Mouse (Mus musculus) CH12.LX (cell line): Measurements from ENCODE around the gene Celf2. TPM values are rescaled to one million over a fixed set of nuclear protein-coding genes. Genes with fewer than 3 reads are reported as not detected.

Experiments
- DNase-seq: peaks from one replicate; pipeline ENCODE4 v3.0.0-alpha.2; 2013; ENCODE audit errors: extremely low read depth
- H3K27ac ChIP-seq: 2 replicates; pipeline ENCODE4 v1.5.1; 2012; ENCODE audit warnings: low read depth, mild to moderate bottlenecking, control low read depth, moderate library complexity; ENCODE audit not compliant: insufficient read depth
- H3K27me3 ChIP-seq: replicated peaks from 2 replicates; pipeline ENCODE3; 2012; ENCODE audit warnings: inconsistent platforms
- H3K36me3 ChIP-seq, 2 experiments: replicated peaks in 1 of 2; 2 replicates each; pipeline versions ENCODE3 to v1.6.1; 2012; ENCODE audit warnings: inconsistent platforms in 1 of 2, low read length in 1 of 2, mild to moderate bottlenecking in 1 of 2, mixed read lengths in 1 of 2, moderate library complexity in 1 of 2; ENCODE audit not compliant: control insufficient read depth in 1 of 2, insufficient read depth in 1 of 2
- H3K4me1 ChIP-seq, 2 experiments: 2 replicates each; pipeline ENCODE4 v1.6.1; 2012; ENCODE audit warnings: inconsistent platforms in 1 of 2, moderate library complexity in 1 of 2; ENCODE audit not compliant: insufficient read depth in 2 of 2, control insufficient read depth in 1 of 2
- H3K4me2 ChIP-seq: 2 replicates; pipeline ENCODE4 v1.6.1; 2012; ENCODE audit warnings: low read depth, mild to moderate bottlenecking, control low read depth; ENCODE audit not compliant: poor library complexity, insufficient read depth, severe bottlenecking
- H3K4me3 ChIP-seq, 3 experiments: fragments of 150-350 bp in 1 of 3; sonication (generic) in 1 of 3; replicated peaks in 1 of 3; 2 replicates each; pipeline versions ENCODE3 to v1.5.1; 2011 to 2012; ENCODE audit warnings: low read depth in 2 of 3, low read length in 2 of 3, mild to moderate bottlenecking in 2 of 3, moderate library complexity in 2 of 3, control low read depth in 1 of 3, improper control_type of control experiment in 1 of 3, inconsistent platforms in 1 of 3, mixed read lengths in 1 of 3; ENCODE audit not compliant: poor library complexity in 1 of 3
- H3K79me2 ChIP-seq: replicated peaks from 2 replicates; pipeline ENCODE4 v1.6.1; 2012; ENCODE audit warnings: mild to moderate bottlenecking, moderate library complexity; ENCODE audit not compliant: control insufficient read depth, poor library complexity, insufficient read depth, severe bottlenecking; ENCODE audit errors: extremely low read depth
- H3K9ac ChIP-seq: 2 replicates; pipeline ENCODE4 v1.6.1; 2012; ENCODE audit warnings: low read depth, mild to moderate bottlenecking, control low read depth, moderate library complexity; ENCODE audit not compliant: insufficient read depth
- H3K9me3 ChIP-seq: replicated peaks from 2 replicates; pipeline ENCODE3; 2012; ENCODE audit warnings: low read length, inconsistent platforms, mixed read lengths
- BHLHE40 ChIP-seq: IDR thresholded peaks from 2 replicates; pipeline ENCODE4 v1.6.1; 2011; ENCODE audit warnings: mild to moderate bottlenecking, low read depth, low read length, improper control_type of control experiment
- CHD1 ChIP-seq: IDR thresholded peaks from 2 replicates; pipeline ENCODE4 v1.6.1; 2012; ENCODE audit warnings: low read depth, low read length, improper control_type of control experiment, inconsistent platforms
- CHD2 ChIP-seq: IDR thresholded peaks from 2 replicates; pipeline ENCODE4 v1.6.1; 2011; ENCODE audit warnings: low read length, improper control_type of control experiment
- CTCF ChIP-seq, 2 experiments: IDR thresholded peaks in 1 of 2; conservative IDR thresholded peaks in 1 of 2; 2 replicates each; pipeline ENCODE4 v1.5.1; 2011 to 2012; ENCODE audit warnings: low read depth in 2 of 2, low read length in 2 of 2, improper control_type of control experiment in 1 of 2, inconsistent platforms in 1 of 2, mild to moderate bottlenecking in 1 of 2, moderate library complexity in 1 of 2
- E2F4 ChIP-seq: IDR thresholded peaks from 2 replicates; pipeline ENCODE4 v1.6.1; 2011; ENCODE audit warnings: low read depth, low read length, improper control_type of control experiment; ENCODE audit not compliant: insufficient replicate concordance
- ELF1 ChIP-seq: IDR thresholded peaks from 2 replicates; pipeline ENCODE4 v1.6.1; 2014; ENCODE audit warnings: low read depth, mild to moderate bottlenecking, inconsistent platforms, low read length, improper control_type of control experiment
- EP300 ChIP-seq: IDR thresholded peaks from 2 replicates; pipeline ENCODE4 v1.6.1; 2011; ENCODE audit warnings: low read length, improper control_type of control experiment
- ETS1 ChIP-seq: conservative IDR thresholded peaks from 2 replicates; pipeline ENCODE4 v1.6.1; 2012; ENCODE audit warnings: low read depth, mild to moderate bottlenecking, inconsistent platforms, low read length, improper control_type of control experiment, moderate library complexity
- GABPA ChIP-seq: IDR thresholded peaks from 2 replicates; pipeline ENCODE4 v1.6.1; 2012; ENCODE audit warnings: low read depth, low read length, improper control_type of control experiment, inconsistent platforms; ENCODE audit not compliant: insufficient replicate concordance
- HCFC1 ChIP-seq: IDR thresholded peaks from 2 replicates; pipeline ENCODE4 v1.6.1; 2012; ENCODE audit warnings: low read depth, mild to moderate bottlenecking, inconsistent platforms, low read length, improper control_type of control experiment
- IRF4 ChIP-seq: IDR thresholded peaks from 2 replicates; pipeline ENCODE4 v1.6.1; 2014; ENCODE audit warnings: low read depth, mild to moderate bottlenecking, inconsistent platforms, low read length, improper control_type of control experiment
- JUN ChIP-seq: IDR thresholded peaks from 2 replicates; pipeline ENCODE4 v1.6.1; 2011; ENCODE audit warnings: low read depth, mild to moderate bottlenecking, low read length, improper control_type of control experiment, moderate library complexity; ENCODE audit not compliant: insufficient read depth
- JUND ChIP-seq: conservative IDR thresholded peaks from 2 replicates; pipeline ENCODE4 v1.6.1; 2011; ENCODE audit warnings: low read depth, low read length, improper control_type of control experiment
- KAT2A ChIP-seq: IDR thresholded peaks from 2 replicates; pipeline ENCODE4 v1.6.1; 2012; ENCODE audit warnings: low read length, improper control_type of control experiment, inconsistent platforms; ENCODE audit not compliant: insufficient replicate concordance
- MAFK ChIP-seq: IDR thresholded peaks from 2 replicates; pipeline ENCODE4 v1.6.1; 2011; ENCODE audit warnings: low read length, improper control_type of control experiment; ENCODE audit not compliant: insufficient replicate concordance
- MAX ChIP-seq: IDR thresholded peaks from 2 replicates; pipeline ENCODE4 v1.6.1; 2011; ENCODE audit warnings: low read length, improper control_type of control experiment
- MAZ ChIP-seq: IDR thresholded peaks from 2 replicates; pipeline ENCODE4 v1.6.1; 2012; ENCODE audit warnings: low read depth, mild to moderate bottlenecking, inconsistent platforms, low read length, improper control_type of control experiment, moderate library complexity
- MEF2A ChIP-seq: IDR thresholded peaks from 2 replicates; pipeline ENCODE4 v1.6.1; 2014; ENCODE audit warnings: low read depth, mild to moderate bottlenecking, inconsistent platforms, low read length, improper control_type of control experiment, borderline replicate concordance
- MXI1 ChIP-seq: IDR thresholded peaks from 2 replicates; pipeline ENCODE4 v1.6.1; 2011; ENCODE audit warnings: mild to moderate bottlenecking, low read depth, low read length, improper control_type of control experiment
- MYC ChIP-seq: IDR thresholded peaks from 2 replicates; pipeline ENCODE4 v1.6.1; 2011; ENCODE audit warnings: low read depth, mild to moderate bottlenecking, improper control_type of control experiment, low read length
- NELFE ChIP-seq: IDR thresholded peaks from 2 replicates; pipeline ENCODE4 v1.6.1; 2011; ENCODE audit warnings: low read depth, low read length, improper control_type of control experiment
- NRF1 ChIP-seq: IDR thresholded peaks from 2 replicates; pipeline ENCODE4 v1.6.1; 2014; ENCODE audit warnings: low read depth, mild to moderate bottlenecking, inconsistent platforms, low read length, improper control_type of control experiment, moderate library complexity
- PAX5 ChIP-seq: IDR thresholded peaks from 2 replicates; pipeline ENCODE4 v1.6.1; 2012; ENCODE audit warnings: low read length, inconsistent platforms, mixed read lengths
- POLR2A ChIP-seq: IDR thresholded peaks from 2 replicates; pipeline ENCODE4 v1.6.1; 2011; ENCODE audit warnings: low read depth, mild to moderate bottlenecking, improper control_type of control experiment, low read length
- POLR2AphosphoS2 ChIP-seq: IDR thresholded peaks from 2 replicates; pipeline ENCODE4 v1.6.1; 2011; ENCODE audit warnings: low read depth, low read length, improper control_type of control experiment
- RAD21 ChIP-seq: IDR thresholded peaks from 2 replicates; pipeline ENCODE4 v1.6.1; 2011; ENCODE audit warnings: low read depth, mild to moderate bottlenecking, low read length, improper control_type of control experiment, moderate library complexity
- RCOR1 ChIP-seq: conservative IDR thresholded peaks from 2 replicates; pipeline ENCODE4 v1.6.1; 2012; ENCODE audit warnings: low read depth, mild to moderate bottlenecking, inconsistent platforms, low read length, improper control_type of control experiment
- SIN3A ChIP-seq: IDR thresholded peaks from 2 replicates; pipeline ENCODE4 v1.6.1; 2012; ENCODE audit warnings: low read length, improper control_type of control experiment, inconsistent platforms
- SMC3 ChIP-seq: IDR thresholded peaks from 2 replicates; pipeline ENCODE4 v1.6.1; 2011; ENCODE audit warnings: low read depth, low read length, improper control_type of control experiment
- TBP ChIP-seq: conservative IDR thresholded peaks from 2 replicates; pipeline ENCODE4 v1.6.1; 2011; ENCODE audit warnings: low read depth, low read length, improper control_type of control experiment
- TCF12 ChIP-seq: IDR thresholded peaks from 2 replicates; pipeline ENCODE4 v1.6.1; 2014; ENCODE audit warnings: low read depth, mild to moderate bottlenecking, inconsistent platforms, low read length, improper control_type of control experiment
- UBTF ChIP-seq: IDR thresholded peaks from 2 replicates; pipeline ENCODE4 v1.6.1; 2012; ENCODE audit warnings: low read depth, mild to moderate bottlenecking, inconsistent platforms, low read length, improper control_type of control experiment, moderate library complexity
- USF1 ChIP-seq: IDR thresholded peaks from 2 replicates; pipeline ENCODE4 v1.6.1; 2014; ENCODE audit warnings: low read depth, mild to moderate bottlenecking, inconsistent platforms, low read length, improper control_type of control experiment
- USF2 ChIP-seq: conservative IDR thresholded peaks from 2 replicates; pipeline ENCODE4 v1.6.1; 2011; ENCODE audit warnings: low read depth, low read length, improper control_type of control experiment
- ZC3H11A ChIP-seq: IDR thresholded peaks from 2 replicates; pipeline ENCODE4 v1.6.1; 2012; ENCODE audit warnings: low read depth, mild to moderate bottlenecking, inconsistent platforms, low read length, improper control_type of control experiment
- ZKSCAN1 ChIP-seq: IDR thresholded peaks from 2 replicates; pipeline ENCODE4 v1.6.1; 2012; ENCODE audit warnings: low read depth, inconsistent platforms, low read length, improper control_type of control experiment, borderline replicate concordance
- ZMIZ1 ChIP-seq: IDR thresholded peaks from 2 replicates; pipeline ENCODE4 v1.6.1; 2012; ENCODE audit warnings: low read depth, mild to moderate bottlenecking, inconsistent platforms, low read length, improper control_type of control experiment
- ZNF384 ChIP-seq: IDR thresholded peaks from 2 replicates; pipeline ENCODE4 v1.6.1; 2012; ENCODE audit warnings: low read depth, low read length, improper control_type of control experiment, inconsistent platforms
- dilution Hi-C: fragments of 300-500 bp; cut with MboI; formaldehyde crosslinking; loops from 2 replicates; pipeline ENCODE4 v1.14.3; 2020; ENCODE audit warnings: low sequenced_read_pairs; ENCODE audit not compliant: extremely low pct_unique_long_range_greater_than_20kb, extremely low pct_ligation_motif_present
- in situ Hi-C: fragments of 300-500 bp; cut with MboI; formaldehyde crosslinking; loops from 3 replicates; pipeline ENCODE4 v1.14.3; 2019; ENCODE audit warnings: low sequenced_read_pairs, low pct_ligation_motif_present, low pct_unique_long_range_greater_than_20kb, mixed read lengths
- polyA plus RNA-seq: library from polyadenylated mRNA; unstranded; fragments of >175 nt; gene quantifications from 2 replicates; pipeline ENCODE4 v1.2.1, GENCODE M21; 2012; ENCODE audit warnings: low read depth; ENCODE audit not compliant: insufficient read length
- total RNA-seq, 2 experiments: library from RNA; depleted of rRNA; stranded (reverse); fragments of 300-350 nt in 1 of 2; fragments of >200 nt in 1 of 2; gene quantifications; 2 replicates each; pipeline ENCODE4 v1.2.3; 2012 to 2014

Celf2 gene
- total and polyA plus RNA-seq, 3 experiments, result 51.0 to 143 (median 103) TPM

GRCm38 (mm10) chr2:7460329-7461056 lies 48.9 kb downstream of the Celf2 start:
- H3K9ac ChIP-seq, result no peak overlapping the region
- no peaks in the 10 kb centered on the region for H3K79me2 ChIP-seq
- in situ Hi-C loops (no loop called here), dilution Hi-C loops (no loop called here)
- peak overlapping the region; percentile 92 for H3K4me2 ChIP-seq
- no peaks in the 10 kb centered on the region for H3K36me3 ChIP-seq
- peak overlapping the region; percentile 79 for H3K27ac ChIP-seq
- peaks cover 9 to 22% of the 10 kb centered on the region in 2 experiments for H3K4me1 ChIP-seq
- H3K27me3 ChIP-seq, result no peaks in the 10 kb centered on the region
- DNase-seq, result peak; percentile 74
- TF ChIP-seq MAZ (no peak), NRF1 (no peak), GABPA (no peak), MEF2A (peak; percentile 31; the same call in 1 of the 2 replicates), ZC3H11A (no peak), IRF4 (peak; percentile 91), MXI1 (no peak), HCFC1 (no peak), RAD21 (no peak), SIN3A (peak; percentile 59; the same call in 1 of the 2 replicates), USF2 (no peak), POLR2A (no peak), TCF12 (peak; percentile 74), ZKSCAN1 (no peak), NELFE (no peak), USF1 (no peak), POLR2AphosphoS2 (no peak), CTCF (conservative IDR thresholded peaks at IDR 0.05 in 1 of 2, IDR thresholded peaks at IDR 0.05 in 1 of 2; ENCODE audit: low read depth in 2 of 2, low read length in 2 of 2) (no peak), KAT2A (no peak), MAFK (0 out of 2 replicates have a peak, but pooled peaks have one; percentile 53), UBTF (no peak), ELF1 (no peak), ZMIZ1 (no peak), CHD1 (no peak), JUND (peak; percentile 88), E2F4 (no peak), MYC (0 out of 2 replicates have a peak, but pooled peaks have one; percentile 55), BHLHE40 (peak; percentile 76), JUN (peak; percentile 71), TBP (no peak), ZNF384 (peak; percentile 91), SMC3 (no peak), RCOR1 (peak; percentile 80), PAX5 (no peak), MAX (no peak), ETS1 (peak; percentile 35; the same call in 1 of the 2 replicates), EP300 (peak; percentile 79), CHD2 (peak; percentile 52; the same call in 1 of the 2 replicates)
- H3K4me3 ChIP-seq, result no peak overlapping the region
- H3K9me3 ChIP-seq, result no peaks in the 10 kb centered on the region
